Mouse (Mus musculus) lung, embryonic 15.5 days (tissue): ENCODE data around the gene Lef1. TPM values are rescaled to one million over a fixed set of nuclear protein-coding genes. Genes with fewer than 3 reads are reported as not detected.

Source experiments
- ATAC-seq: fragments of 200-750 bp; cut with Nextera tagmentation; 2 replicates; pipeline ENCODE4 v1.8.0; 2017; ENCODE audit warnings: moderate number of reproducible peaks, borderline replicate concordance; ENCODE audit not compliant: low FRiP score, low TSS enrichment; ENCODE audit errors: extremely low read depth
- H3K27ac ChIP-seq: fragments of 300-500 bp; sonication (generic); 2 replicates; pipeline ENCODE4 v1.5.1; 2015; ENCODE audit warnings: moderate library complexity, mild to moderate bottlenecking, inconsistent platforms
- H3K27me3 ChIP-seq: fragments of 300-500 bp; sonication (generic); 2 replicates; pipeline ENCODE4 v1.6.1; 2015; ENCODE audit warnings: inconsistent platforms
- H3K36me3 ChIP-seq: fragments of 300-500 bp; sonication (generic); 2 replicates; pipeline ENCODE4 v1.6.1; 2015; ENCODE audit warnings: inconsistent platforms
- H3K4me1 ChIP-seq: fragments of 300-500 bp; sonication (generic); 2 replicates; pipeline ENCODE4 v1.6.1; 2015; ENCODE audit warnings: inconsistent platforms
- H3K4me2 ChIP-seq: fragments of 300-500 bp; sonication (generic); 2 replicates; pipeline ENCODE4 v1.6.1; 2015; ENCODE audit warnings: inconsistent platforms, mild to moderate bottlenecking, moderate library complexity
- H3K4me3 ChIP-seq: fragments of 300-500 bp; sonication (generic); 2 replicates; pipeline ENCODE4 v1.5.1; 2015; ENCODE audit warnings: mild to moderate bottlenecking, inconsistent platforms
- H3K9ac ChIP-seq: fragments of 300-500 bp; sonication (generic); 2 replicates; pipeline ENCODE4 v1.6.1; 2015; ENCODE audit warnings: inconsistent platforms
- H3K9me3 ChIP-seq: fragments of 300-500 bp; sonication (generic); 2 replicates; pipeline ENCODE4 v1.6.1; 2016; ENCODE audit warnings: inconsistent platforms
- WGBS: fragments of 180-500 bp; shearing (Covaris S2); methylation state at CpG from one replicate; pipeline ENCODE4 v1.1.7; 2015; 5-methylcytosine and 5-hydroxymethylcytosine counted together
- polyA plus RNA-seq: library from polyadenylated mRNA; unstranded; fragments of >200 nt; fragmentation: Nextera tagmentation; extraction: Ambion mirVana; gene quantifications from 2 replicates; pipeline ENCODE4 v1.2.1, GENCODE M21; 2015

The Lef1 gene
- polyA plus RNA-seq, 1 experiment from 2014 or later, result 22.2 TPM

GRCm38 (mm10) chr3:131085978-131086377 lies 24.3 kb upstream of the Lef1 start:
- 57% methylated on average over 9 of the region's 9 CpGs for WGBS
- H3K4me2 ChIP-seq, result no peak overlapping the region

GRCm38 (mm10) chr3:131089721-131090120 lies 20.6 kb upstream of the Lef1 start:
- no peaks in the 10 kb centered on the region for H3K9me3 ChIP-seq
- no peak for ATAC-seq
- H3K4me1 ChIP-seq, result peaks cover 5% of the 10 kb centered on the region; the same call in 1 of the 2 replicates
- H3K9ac ChIP-seq, result no peak overlapping the region
- no peaks in the 10 kb centered on the region for H3K36me3 ChIP-seq
- no peak overlapping the region for H3K27ac ChIP-seq
- no peak overlapping the region for H3K4me2 ChIP-seq
- H3K4me3 ChIP-seq, result no peak overlapping the region
- 66% methylated on average over 3 of the region's 3 CpGs for WGBS
- H3K27me3 ChIP-seq, result peaks cover 9% of the 10 kb centered on the region

More at GRCm38 (mm10) chr3:131085978-131086377, 24.3 kb upstream of the Lef1 start:
- H3K9me3 ChIP-seq, result no peaks in the 10 kb centered on the region
- H3K36me3 ChIP-seq, result no peaks in the 10 kb centered on the region
- H3K9ac ChIP-seq, result no peak overlapping the region
- ATAC-seq, result no peak
- no peak overlapping the region for H3K27ac ChIP-seq
- H3K4me1 ChIP-seq, result no peaks in the 10 kb centered on the region; the same call in 1 of the 2 replicates
- H3K27me3 ChIP-seq, result peaks cover 9% of the 10 kb centered on the region
- H3K4me3 ChIP-seq, result no peak overlapping the region

- no peak; the same call in 1 of the 2 replicates for ATAC-seq
- WGBS, result 12% methylated on average over 6 of the region's 6 CpGs
- Histone ChIP-seq H3K27me3 (no peaks in the 10 kb centered on the region), H3K4me1 (0 out of 2 replicates have a peak, but pooled peaks cover 5% of the 10 kb centered on the region), H3K9ac (no peak overlapping the region), H3K4me2 (no peak overlapping the region), H3K4me3 (no peak overlapping the region), H3K27ac (no peak overlapping the region), H3K9me3 (no peaks in the 10 kb centered on the region), H3K36me3 (no peaks in the 10 kb centered on the region)
Measured at GRCm38 (mm10) chr3:131092113-131092512, 18.2 kb upstream of the Lef1 start.

GRCm38 (mm10) chr3:131093736-131094135 lies 16.5 kb upstream of the Lef1 start:
- Histone ChIP-seq H3K9me3 (no peaks in the 10 kb centered on the region), H3K4me3 (no peak overlapping the region), H3K9ac (no peak overlapping the region), H3K4me2 (no peak overlapping the region), H3K27me3 (no peaks in the 10 kb centered on the region), H3K4me1 (0 out of 2 replicates have a peak, but pooled peaks cover 5% of the 10 kb centered on the region), H3K27ac (no peak overlapping the region), H3K36me3 (no peaks in the 10 kb centered on the region)
- ATAC-seq, result no peak
- WGBS, result 62% methylated on average over 12 of the region's 12 CpGs

- Histone ChIP-seq H3K36me3 (no peaks in the 10 kb centered on the region), H3K9me3 (no peaks in the 10 kb centered on the region), H3K27me3 (no peaks in the 10 kb centered on the region), H3K4me2 (no peak overlapping the region), H3K4me1 (0 out of 2 replicates have a peak, but pooled peaks cover 5% of the 10 kb centered on the region), H3K4me3 (no peak overlapping the region), H3K9ac (no peak overlapping the region), H3K27ac (no peak overlapping the region)
- 69% methylated on average over 4 of the region's 4 CpGs for WGBS
- no peak for ATAC-seq
Measured at GRCm38 (mm10) chr3:131096105-131096504, 14.2 kb upstream of the Lef1 start.

- Histone ChIP-seq H3K27me3 (peaks cover 22% of the 10 kb centered on the region), H3K9ac (no peak overlapping the region), H3K27ac (no peak overlapping the region), H3K4me1 (peaks cover 20% of the 10 kb centered on the region), H3K4me3 (no peak overlapping the region), H3K9me3 (no peaks in the 10 kb centered on the region), H3K36me3 (no peaks in the 10 kb centered on the region), H3K4me2 (no peak overlapping the region)
- 45% methylated on average over 13 of the region's 13 CpGs for WGBS
- ATAC-seq, result no peak
Measured at GRCm38 (mm10) chr3:131102191-131102774, 8.0 kb upstream of the Lef1 start.

GRCm38 (mm10) chr3:131105362-131105761 lies 4.9 kb upstream of the Lef1 start:
- no peak for ATAC-seq
- H3K4me1 ChIP-seq, result peaks cover 41% of the 10 kb centered on the region
- WGBS, result 43% methylated on average over 8 of the region's 8 CpGs
- no peak overlapping the region for H3K9ac ChIP-seq
- H3K27ac ChIP-seq, result no peak overlapping the region
- H3K9me3 ChIP-seq, result no peaks in the 10 kb centered on the region
- H3K27me3 ChIP-seq, result peaks cover 47% of the 10 kb centered on the region
- peak overlapping the region; percentile 42 for H3K4me3 ChIP-seq
- H3K4me2 ChIP-seq, result peak overlapping the region; percentile 83
- H3K36me3 ChIP-seq, result no peaks in the 10 kb centered on the region

- Histone ChIP-seq H3K27ac (peak overlapping the region; percentile 49; the same call in 1 of the 2 replicates), H3K4me1 (peaks cover 42% of the 10 kb centered on the region), H3K4me3 (peak overlapping the region; percentile 42), H3K36me3 (no peaks in the 10 kb centered on the region), H3K27me3 (peaks cover 47% of the 10 kb centered on the region), H3K9ac (peak overlapping the region; percentile 35), H3K9me3 (no peaks in the 10 kb centered on the region), H3K4me2 (peak overlapping the region; percentile 83)
- ATAC-seq, result peak; percentile 76
- under 1% methylated on average over 36 of the region's 36 CpGs for WGBS
Measured at GRCm38 (mm10) chr3:131105940-131106401, 4.3 kb upstream of the Lef1 start.

- Histone ChIP-seq H3K9ac (peak overlapping the region; percentile 35), H3K4me3 (peak overlapping the region; percentile 42), H3K27ac (peak overlapping the region; percentile 49; the same call in 1 of the 2 replicates), H3K36me3 (no peaks in the 10 kb centered on the region), H3K4me2 (peak overlapping the region; percentile 83), H3K9me3 (no peaks in the 10 kb centered on the region), H3K27me3 (peaks cover 47% of the 10 kb centered on the region), H3K4me1 (peaks cover 48% of the 10 kb centered on the region)
- peak; percentile 30; the same call in 1 of the 2 replicates for ATAC-seq
- WGBS, result 2% methylated on average over 45 of the region's 45 CpGs
Measured at GRCm38 (mm10) chr3:131106451-131107291, 3.6 kb upstream of the Lef1 start.

- Histone ChIP-seq H3K4me1 (peaks cover 45% of the 10 kb centered on the region), H3K4me3 (peak overlapping the region; percentile 42; the same call in 1 of the 2 replicates), H3K27me3 (peaks cover 47% of the 10 kb centered on the region), H3K4me2 (peak overlapping the region; percentile 83), H3K9ac (peak overlapping the region; percentile 35; the same call in 1 of the 2 replicates), H3K27ac (no peak overlapping the region), H3K36me3 (no peaks in the 10 kb centered on the region), H3K9me3 (no peaks in the 10 kb centered on the region)
- 8% methylated on average over 34 of the region's 34 CpGs for WGBS
- no peak for ATAC-seq
Measured at GRCm38 (mm10) chr3:131107301-131108093, 2.8 kb upstream of the Lef1 start.

- peak overlapping the region; percentile 83 for H3K4me2 ChIP-seq
- H3K27me3 ChIP-seq, result peaks cover 47% of the 10 kb centered on the region
- 21% methylated on average over 9 of the region's 9 CpGs for WGBS
- H3K4me1 ChIP-seq, result peaks cover 48% of the 10 kb centered on the region
- peak overlapping the region; percentile 42; the same call in 1 of the 2 replicates for H3K4me3 ChIP-seq
- no peak overlapping the region for H3K9ac ChIP-seq
- no peaks in the 10 kb centered on the region for H3K9me3 ChIP-seq
- no peak for ATAC-seq
- no peak overlapping the region for H3K27ac ChIP-seq
- H3K36me3 ChIP-seq, result no peaks in the 10 kb centered on the region
Measured at GRCm38 (mm10) chr3:131108094-131108653, 2.1 kb upstream of the Lef1 start.
